Mouse (Mus musculus) limb, embryonic 13.5 days (tissue): Measurements from ENCODE around the gene Atf3. TPM values are rescaled to one million over a fixed set of nuclear protein-coding genes. Genes with fewer than 3 reads are reported as not detected.
A peak's percentile ranks its signal among the peaks of the same experiment; 100 is the strongest.

ENCODE experiments used
- ATAC-seq: fragments of 200-750 bp; cut with Nextera tagmentation; 2 replicates; pipeline ENCODE4 v1.8.0; 2017; ENCODE audit warnings: low read depth, moderate number of reproducible peaks, moderate TSS enrichment; ENCODE audit not compliant: low FRiP score
- H3K27ac ChIP-seq: fragments of 300-500 bp; sonication (generic); 2 replicates; pipeline ENCODE4 v1.5.1; 2015; ENCODE audit warnings: inconsistent platforms, mild to moderate bottlenecking, moderate library complexity
- H3K27me3 ChIP-seq: fragments of 300-500 bp; sonication (generic); 2 replicates; pipeline ENCODE4 v1.6.1; 2015; ENCODE audit warnings: mild to moderate bottlenecking, inconsistent platforms
- H3K36me3 ChIP-seq: fragments of 300-500 bp; sonication (generic); 2 replicates; pipeline ENCODE4 v1.6.1; 2015; ENCODE audit warnings: inconsistent platforms, mild to moderate bottlenecking, moderate library complexity
- H3K4me1 ChIP-seq: fragments of 300-500 bp; sonication (generic); 2 replicates; pipeline ENCODE4 v1.6.1; 2015; ENCODE audit warnings: inconsistent platforms
- H3K4me2 ChIP-seq: fragments of 300-500 bp; sonication (generic); replicated peaks from 2 replicates; pipeline ENCODE4 v1.6.1; 2015; ENCODE audit warnings: inconsistent platforms, mild to moderate bottlenecking, moderate library complexity
- H3K4me3 ChIP-seq: fragments of 300-500 bp; sonication (generic); 2 replicates; pipeline ENCODE4 v1.5.1; 2015; ENCODE audit warnings: moderate library complexity, mild to moderate bottlenecking, inconsistent platforms
- H3K9ac ChIP-seq: fragments of 300-500 bp; sonication (generic); 2 replicates; pipeline ENCODE4 v1.6.1; 2015; ENCODE audit warnings: mild to moderate bottlenecking, inconsistent platforms
- H3K9me3 ChIP-seq: fragments of 300-500 bp; sonication (generic); 2 replicates; pipeline ENCODE4 v1.6.1; 2016; ENCODE audit warnings: inconsistent platforms
- WGBS: fragments of 180-500 bp; shearing (Covaris S2); methylation state at CpG from one replicate; pipeline ENCODE4 v1.1.7; 2015; 5-methylcytosine and 5-hydroxymethylcytosine counted together
- polyA plus RNA-seq: library from polyadenylated mRNA; unstranded; fragments of >200 nt; fragmentation: Nextera tagmentation; extraction: Ambion mirVana; gene quantifications from 2 replicates; pipeline ENCODE4 v1.2.1, GENCODE M21; 2015

Gene Atf3
- polyA plus RNA-seq, 1 experiment from 2014 or later, result 4.3 TPM

- no peaks in the 10 kb centered on the region for H3K36me3 ChIP-seq
- no peak overlapping the region for H3K27ac ChIP-seq
- H3K27me3 ChIP-seq, result no peaks in the 10 kb centered on the region
- H3K9ac ChIP-seq, result no peak overlapping the region
- H3K9me3 ChIP-seq, result peaks cover 12% of the 10 kb centered on the region; the same call in 1 of the 2 replicates
- no peak overlapping the region for H3K4me3 ChIP-seq
- no peak for ATAC-seq
- no peaks in the 10 kb centered on the region for H3K4me1 ChIP-seq
- H3K4me2 ChIP-seq, result no peak overlapping the region
- WGBS, result 80% methylated on average over 2 of the region's 2 CpGs
Measured at GRCm38 (mm10) chr1:191131692-191132091, 86.1 kb downstream of the Atf3 start.

- no peaks in the 10 kb centered on the region for H3K36me3 ChIP-seq
- 0 out of 2 replicates have a peak, but pooled peaks cover 8% of the 10 kb centered on the region for H3K4me1 ChIP-seq
- H3K4me3 ChIP-seq, result peak overlapping the region; percentile 39
- peak overlapping the region; percentile 55; the same call in 1 of the 2 replicates for H3K9ac ChIP-seq
- H3K4me2 ChIP-seq, result peak overlapping the region; percentile 68
- peaks cover 12% of the 10 kb centered on the region; the same call in 1 of the 2 replicates for H3K9me3 ChIP-seq
- peak; percentile 81 for ATAC-seq
- H3K27me3 ChIP-seq, result peaks cover 14% of the 10 kb centered on the region; the same call in 1 of the 2 replicates
- WGBS, result 13% methylated on average over 38 of the region's 38 CpGs
- no peak overlapping the region for H3K27ac ChIP-seq
Measured at GRCm38 (mm10) chr1:191125811-191126638, 91.8 kb downstream of the Atf3 start.

- 71% methylated on average over 4 of the region's 4 CpGs for WGBS
- Histone ChIP-seq H3K4me1 (0 out of 2 replicates have a peak, but pooled peaks cover 8% of the 10 kb centered on the region), H3K27ac (no peak overlapping the region), H3K4me3 (no peak overlapping the region), H3K9ac (no peak overlapping the region), H3K36me3 (no peaks in the 10 kb centered on the region), H3K4me2 (no peak overlapping the region), H3K27me3 (peaks cover 14% of the 10 kb centered on the region; the same call in 1 of the 2 replicates), H3K9me3 (peaks cover 4% of the 10 kb centered on the region; the same call in 1 of the 2 replicates)
- no peak for ATAC-seq
Measured at GRCm38 (mm10) chr1:191124288-191124687, 93.6 kb downstream of the Atf3 start.

GRCm38 (mm10) chr1:191123696-191124095, 94.1 kb downstream of the Atf3 start:
- no peak overlapping the region for H3K4me3 ChIP-seq
- ATAC-seq, result no peak
- 0 out of 2 replicates have a peak, but pooled peaks cover 8% of the 10 kb centered on the region for H3K4me1 ChIP-seq
- H3K27me3 ChIP-seq, result peaks cover 14% of the 10 kb centered on the region; the same call in 1 of the 2 replicates
- no peaks in the 10 kb centered on the region for H3K9me3 ChIP-seq
- no peak overlapping the region for H3K4me2 ChIP-seq
- H3K27ac ChIP-seq, result no peak overlapping the region
- no peak overlapping the region for H3K9ac ChIP-seq
- 86% methylated on average over 2 of the region's 2 CpGs for WGBS
- no peaks in the 10 kb centered on the region for H3K36me3 ChIP-seq

GRCm38 (mm10) chr1:191122744-191123143, 95.1 kb downstream of the Atf3 start:
- ATAC-seq, result no peak
- Histone ChIP-seq H3K4me1 (0 out of 2 replicates have a peak, but pooled peaks cover 8% of the 10 kb centered on the region), H3K27ac (no peak overlapping the region), H3K4me2 (no peak overlapping the region), H3K9me3 (no peaks in the 10 kb centered on the region), H3K9ac (no peak overlapping the region), H3K36me3 (no peaks in the 10 kb centered on the region), H3K4me3 (no peak overlapping the region), H3K27me3 (peaks cover 14% of the 10 kb centered on the region; the same call in 1 of the 2 replicates)
- 78% methylated on average over 3 of the region's 3 CpGs for WGBS

Other genes starting within 250 kb of the Atf3 start
- 64.4 and 72.7 TPM in 2 replicates for gene Vash2, start 238.7 kb downstream of the Atf3 start, polyA plus RNA-seq
- 5.2 and 5.8 TPM in 2 replicates for gene Flvcr1, start 191.9 kb downstream of the Atf3 start, polyA plus RNA-seq
- not detected in 2 replicates for gene Spata45, start 181.4 kb downstream of the Atf3 start, polyA plus RNA-seq
- gene Tatdn3, start 155.1 kb downstream of the Atf3 start, polyA plus RNA-seq, result 15.0 and 15.3 TPM in 2 replicates
- 22.8 and 24.2 TPM in 2 replicates for gene Nsl1, start 155.0 kb downstream of the Atf3 start, polyA plus RNA-seq
- gene Batf3, start 120.2 kb downstream of the Atf3 start, polyA plus RNA-seq, result 16.6 and 16.7 TPM in 2 replicates
- gene Fam71a, start 53.2 kb downstream of the Atf3 start, polyA plus RNA-seq, result not detected in 2 replicates
- 96.0 and 97.8 TPM in 2 replicates for gene Nenf, start 100.2 kb upstream of the Atf3 start, polyA plus RNA-seq
- gene Tmem206, start 107.9 kb upstream of the Atf3 start, polyA plus RNA-seq, result 20.7 and 21.5 TPM in 2 replicates
- 11.8 and 12.4 TPM in 2 replicates for gene Ppp2r5a, start 185.2 kb upstream of the Atf3 start, polyA plus RNA-seq